Mouse (Mus musculus) kidney, postnatal 14 days (tissue): ENCODE measurements at regions not wholly inside any gene's neighbourhood (a gene's known extent, or its start where the extent isn't known, plus 50 kb on each side); places are given as distances from the start of the nearest gene placed in this dataset.

Source experiments
- DNase-seq: peaks from one replicate; pipeline ENCODE4 v3.0.0; 2022; ENCODE audit warnings: mixed read lengths

- DNase-seq = no peak
Observed at GRCm38 (mm10) chr3:148762541-148763225, 227.7 kb downstream of the Adgrl2 start.

GRCm38 (mm10) chr3:148761586-148761985, 228.8 kb downstream of the Adgrl2 start:
- no peak for DNase-seq

DNA sequence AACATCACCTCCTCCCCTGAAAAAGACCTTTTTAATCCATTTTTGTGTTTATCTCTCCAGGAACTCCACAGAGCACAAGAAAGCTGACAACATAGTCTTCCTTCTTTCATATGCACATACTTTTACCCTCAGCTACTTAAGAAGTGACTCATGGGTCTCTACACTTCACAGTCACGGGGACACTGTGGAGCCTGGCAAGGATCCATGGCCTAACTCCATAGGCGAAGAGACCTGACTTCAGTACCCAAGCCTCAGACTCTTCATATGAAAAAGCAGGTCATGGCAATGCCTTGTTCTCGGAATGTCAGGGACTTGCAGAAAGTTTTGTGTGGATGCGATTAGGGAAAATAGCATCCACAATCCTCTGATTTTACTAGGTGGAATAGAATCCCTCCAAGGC, 230.9 kb downstream of the Adgrl2 start:
- DNase-seq = no peak

DNA sequence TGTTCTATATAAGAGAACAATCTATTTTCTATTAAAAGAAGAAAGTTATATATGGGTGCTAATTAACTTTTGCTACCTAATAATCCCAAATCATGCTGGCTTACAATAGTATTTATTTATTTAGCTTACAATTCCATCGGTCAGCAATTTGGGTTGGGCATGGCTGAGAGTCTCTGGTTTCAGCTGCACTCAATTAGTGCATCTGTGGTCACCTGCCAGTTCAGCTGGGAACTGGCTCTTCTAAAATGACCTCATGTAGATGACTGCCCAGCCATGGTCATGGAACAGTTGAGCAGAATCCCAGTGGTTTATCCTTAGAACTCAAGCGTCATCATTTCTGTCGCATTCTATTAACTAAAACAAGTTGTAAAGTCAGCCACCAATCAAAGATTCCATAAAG, 244.1 kb downstream of the Adgrl2 start:
- no peak for DNase-seq

DNA sequence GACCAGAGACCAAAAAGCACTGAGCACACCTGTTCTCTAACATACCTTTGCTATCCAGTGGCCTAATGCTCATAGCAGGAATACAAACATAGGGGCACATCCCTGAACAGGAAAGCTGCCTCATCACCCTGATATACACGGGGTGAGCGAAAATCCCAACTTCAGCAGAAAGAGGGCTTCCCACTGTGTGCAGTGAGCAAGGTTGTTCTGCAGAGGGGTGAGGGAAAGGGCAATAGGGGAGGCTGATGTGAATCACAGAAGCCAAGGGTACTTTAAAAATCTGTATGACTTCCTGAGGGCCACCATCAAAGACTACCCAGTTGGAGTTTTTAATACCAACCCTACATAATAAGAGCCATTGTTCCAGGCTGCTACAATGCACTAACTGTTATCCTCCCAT, 245.7 kb downstream of the Adgrl2 start:
- no peak for DNase-seq

DNA sequence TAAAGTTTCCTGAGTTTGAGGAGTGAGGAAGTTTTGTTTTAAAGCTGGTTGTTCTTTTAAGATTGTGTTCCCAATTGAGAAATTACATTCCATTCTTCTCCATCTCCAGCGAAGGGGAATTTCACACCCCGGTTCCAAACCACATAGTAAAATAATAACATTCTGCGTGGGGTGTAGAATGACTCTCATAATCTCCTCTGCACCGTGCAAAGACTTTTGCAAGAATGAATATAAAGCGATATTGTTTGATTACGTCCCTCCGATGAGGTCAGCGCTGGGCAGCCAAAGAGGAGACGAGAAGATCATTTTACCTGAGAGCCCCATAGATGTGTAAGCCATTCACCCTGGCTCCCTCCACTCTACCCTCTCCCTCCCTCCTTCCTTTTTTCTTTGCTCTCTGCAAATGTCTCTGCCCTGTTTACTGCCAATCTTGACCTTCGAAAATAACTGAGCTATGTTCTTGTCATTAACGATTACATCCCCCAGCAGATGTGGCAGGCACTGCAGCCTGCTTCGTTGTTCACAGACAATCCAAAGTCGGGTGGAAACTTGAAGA, 256.1 kb downstream of the Adgrl2 start:
- no peak for DNase-seq

- DNase-seq = peak; percentile 8
Observed at GRCm38 (mm10) chr3:148733227-148733854, 257.0 kb downstream of the Adgrl2 start.

GRCm38 (mm10) chr3:148731436-148731835, 258.9 kb downstream of the Adgrl2 start:
- no peak for DNase-seq

GRCm38 (mm10) chr3:148729242-148729680, 261.1 kb downstream of the Adgrl2 start:
- DNase-seq = peak; percentile 34

GRCm38 (mm10) chr3:148728513-148729241, 261.7 kb downstream of the Adgrl2 start:
- no peak for DNase-seq

GRCm38 (mm10) chr3:148726596-148727331, 263.6 kb downstream of the Adgrl2 start:
- DNase-seq = no peak

DNA sequence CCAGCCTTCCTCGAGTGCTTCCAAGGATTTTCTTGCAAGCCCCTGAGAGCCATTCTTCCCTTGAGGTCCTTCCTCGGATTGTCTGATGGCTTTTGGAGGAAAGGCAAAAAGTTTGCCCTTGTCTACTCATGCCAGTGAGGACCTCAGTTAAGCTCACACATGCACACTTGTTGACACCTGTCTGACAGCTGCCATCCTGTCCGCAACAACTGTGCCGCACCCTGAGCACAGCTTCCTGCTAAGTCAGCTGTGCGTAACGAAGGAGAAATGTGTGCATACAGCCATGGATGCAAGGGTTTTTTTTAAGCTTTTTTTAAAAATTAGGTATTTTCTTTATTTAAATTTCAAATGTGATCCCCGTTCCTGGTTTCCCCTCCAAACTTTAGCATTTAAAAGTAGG, 293.8 kb downstream of the Adgrl2 start:
- no peak for DNase-seq

GRCm38 (mm10) chr3:148695453-148695852, 294.9 kb downstream of the Adgrl2 start:
- DNase-seq = no peak

DNA sequence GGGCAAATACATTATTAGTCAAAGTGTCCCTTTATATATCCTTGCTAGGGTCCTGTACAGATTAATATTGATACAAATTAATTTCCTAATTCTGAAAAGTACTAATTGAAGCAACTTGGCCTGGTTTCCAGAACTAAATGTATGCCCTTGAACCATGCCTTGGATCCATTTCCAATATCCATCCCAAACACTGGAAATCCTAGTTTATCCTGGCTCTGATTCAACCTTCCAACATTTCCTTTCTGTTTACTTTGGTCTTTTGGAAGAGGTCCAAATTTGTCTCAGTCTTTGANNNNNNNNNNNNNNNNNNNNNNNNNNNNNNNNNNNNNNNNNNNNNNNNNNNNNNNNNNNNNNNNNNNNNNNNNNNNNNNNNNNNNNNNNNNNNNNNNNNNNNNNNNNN, 307.2 kb downstream of the Adgrl2 start:
- DNase-seq = no peak

DNA sequence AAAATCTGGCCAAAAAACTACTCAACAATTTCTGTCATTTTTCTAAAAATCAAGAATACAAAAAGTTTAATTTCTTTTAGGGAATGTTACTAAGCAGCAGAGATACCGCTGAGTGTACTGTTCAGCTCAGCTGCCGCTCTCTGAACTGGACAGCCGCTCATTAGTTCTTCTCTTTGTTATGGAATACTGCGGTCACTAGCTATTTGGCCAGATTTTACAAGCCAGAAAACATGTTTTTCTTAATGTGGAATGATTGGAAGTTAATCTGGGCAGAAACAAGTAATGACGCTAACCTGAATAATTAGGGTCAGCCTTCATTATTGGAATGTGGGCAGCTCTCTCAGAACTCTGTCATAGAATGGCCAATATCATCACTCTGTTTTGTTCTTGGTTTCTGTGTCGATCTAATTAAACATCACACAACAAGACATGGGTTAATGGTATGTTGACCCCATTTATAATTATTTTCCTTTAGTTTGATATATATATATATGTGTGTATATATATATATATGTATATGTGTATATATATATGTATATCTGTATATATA, 307.8 kb downstream of the Adgrl2 start:
- DNase-seq = no peak

DNA sequence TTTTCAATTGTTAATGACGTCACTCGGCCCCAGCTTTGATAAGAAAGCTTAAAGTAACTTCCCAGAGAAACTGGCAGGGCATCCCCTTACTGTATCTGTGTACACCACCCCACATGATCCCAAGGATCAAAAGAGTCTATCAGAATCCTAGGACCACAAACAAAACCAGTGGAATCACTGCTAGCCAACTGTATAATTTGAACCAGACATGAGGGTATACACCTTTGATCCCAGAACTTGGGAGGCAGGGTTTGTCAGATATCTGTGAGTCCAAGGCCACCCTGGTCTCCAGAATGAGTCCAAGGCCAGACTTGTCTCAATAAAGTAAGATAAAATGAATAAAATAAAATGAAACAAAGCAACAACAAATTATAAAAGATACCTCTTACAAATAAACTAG, 309.2 kb downstream of the Adgrl2 start:
- DNase-seq = no peak

DNA sequence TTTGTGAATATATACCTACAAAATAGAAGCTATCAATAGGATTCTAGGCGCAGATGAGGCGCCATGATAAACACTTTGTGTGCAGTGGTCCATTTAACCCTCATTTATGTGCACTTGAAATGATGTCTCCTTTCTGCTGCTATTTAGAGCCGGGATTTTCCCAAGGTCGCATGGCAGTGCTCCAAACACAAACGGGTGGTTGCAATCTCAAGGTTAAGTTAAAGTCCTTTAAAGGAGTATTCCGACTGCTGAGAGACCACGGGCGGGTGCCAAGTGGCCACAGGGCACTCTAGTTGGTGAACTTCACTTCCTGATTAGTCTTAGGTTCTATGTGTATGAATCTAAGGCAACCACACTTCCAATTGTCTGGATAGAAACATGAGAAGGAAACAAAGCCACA, 309.6 kb downstream of the Adgrl2 start:
- peak; percentile 62 for DNase-seq

DNA sequence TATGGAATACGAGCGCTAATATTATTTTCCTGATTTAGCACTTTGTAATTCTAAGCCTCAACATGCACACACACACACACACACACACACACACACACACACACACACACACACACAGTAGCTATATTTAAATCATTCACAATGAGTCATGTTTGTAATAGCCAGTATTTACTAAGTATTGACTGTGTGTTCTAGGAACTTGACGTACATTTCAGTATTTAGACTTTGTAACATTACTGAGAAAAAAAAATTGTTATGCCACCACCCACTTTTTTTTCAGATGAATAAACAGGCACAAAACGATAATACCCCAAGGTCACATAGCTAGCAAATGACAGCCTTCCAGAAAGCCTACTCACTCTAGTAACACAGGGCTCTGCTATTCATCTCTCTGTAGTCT, 310.3 kb downstream of the Adgrl2 start:
- no peak for DNase-seq

GRCm38 (mm10) chr3:148679121-148679520, 311.2 kb downstream of the Adgrl2 start:
- no peak for DNase-seq

GRCm38 (mm10) chr3:148676025-148676424, 314.3 kb downstream of the Adgrl2 start:
- peak; percentile 3 for DNase-seq

GRCm38 (mm10) chr3:148662888-148663477, 327.4 kb downstream of the Adgrl2 start:
- no peak for DNase-seq

DNA sequence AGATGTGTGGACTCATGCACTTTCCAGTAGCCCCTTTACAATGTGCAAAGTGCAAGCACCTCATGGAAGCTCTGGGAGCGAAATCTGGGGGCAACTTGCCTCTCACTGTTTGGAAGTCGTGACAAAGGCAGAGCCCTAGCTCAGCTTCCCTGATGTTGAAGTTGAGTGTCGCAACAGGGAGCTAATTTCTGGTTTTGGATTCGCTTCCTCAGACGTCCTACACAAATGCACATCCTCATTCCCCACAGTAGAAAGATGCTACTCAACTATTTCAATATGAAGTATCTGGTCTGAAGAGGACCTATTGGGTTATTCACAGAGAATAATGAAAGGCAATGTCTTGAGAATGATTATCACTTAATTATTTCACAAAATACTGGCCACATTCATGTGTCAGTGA, 331.3 kb downstream of the Adgrl2 start:
- DNase-seq = no peak
